Mouse (Mus musculus): Measurements from ENCODE around the gene Serpinc1. TPM values are rescaled to one million over a fixed set of nuclear protein-coding genes. Genes with fewer than 3 reads are reported as not detected.
"Not testable (repeated sequence)": the region's sequence is repeated elsewhere in the genome, so short reads cannot be mapped to it uniquely, and the experiment has no call there.

Gene Serpinc1
- total RNA-seq (2021), result 25.9 and 489 TPM in 2 replicates
- long read RNA-seq, experiment 1, partial matches to known transcripts, result 14 of 14 reads
- long read RNA-seq, experiment 1, other reads (novel, unspliced or antisense), result 0 of 14 reads
- long read RNA-seq, experiment 2, full-length matches to known transcripts, result 2 of 435 reads
- long read RNA-seq, experiment 2, partial matches to known transcripts, result 425 of 435 reads
- long read RNA-seq, experiment 2, other reads (novel, unspliced or antisense), result 8 of 435 reads

DNA sequence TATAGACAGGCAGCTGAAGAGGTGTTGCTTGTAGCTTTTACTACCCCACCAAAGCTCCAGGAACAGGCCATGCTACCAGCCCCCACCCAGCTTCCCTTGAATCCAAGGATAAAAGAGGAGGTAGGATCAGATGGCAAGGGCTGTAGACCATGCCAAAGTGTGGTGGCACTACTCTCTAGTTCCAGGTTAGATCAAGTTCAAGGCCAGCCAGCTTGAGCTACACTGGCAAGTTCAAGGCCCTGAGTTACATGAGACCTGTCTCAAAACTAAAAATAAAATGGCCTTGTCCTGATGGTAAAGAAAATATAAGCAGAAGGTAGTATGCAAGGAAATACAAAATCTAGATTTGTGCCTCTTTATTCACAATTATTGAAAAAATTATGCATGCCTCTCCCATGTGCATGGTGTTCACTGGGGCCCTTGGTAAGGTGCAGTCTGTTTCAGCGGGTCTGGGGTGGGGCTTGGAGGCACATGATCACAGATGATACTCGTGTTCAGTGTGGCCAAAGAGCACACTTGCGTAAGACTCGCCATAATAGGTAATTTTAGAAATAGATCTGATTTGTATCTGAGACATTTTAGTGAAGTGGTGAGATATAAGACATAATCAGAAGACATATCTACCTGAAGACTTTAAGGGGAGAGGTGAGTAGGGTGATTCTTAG, at the start of gene Serpinc1:
Serpinc1 (plus strand) TSS at position 515 of the 665 bp plus-strand sequence.
- DNase-seq, result no peak

DNA sequence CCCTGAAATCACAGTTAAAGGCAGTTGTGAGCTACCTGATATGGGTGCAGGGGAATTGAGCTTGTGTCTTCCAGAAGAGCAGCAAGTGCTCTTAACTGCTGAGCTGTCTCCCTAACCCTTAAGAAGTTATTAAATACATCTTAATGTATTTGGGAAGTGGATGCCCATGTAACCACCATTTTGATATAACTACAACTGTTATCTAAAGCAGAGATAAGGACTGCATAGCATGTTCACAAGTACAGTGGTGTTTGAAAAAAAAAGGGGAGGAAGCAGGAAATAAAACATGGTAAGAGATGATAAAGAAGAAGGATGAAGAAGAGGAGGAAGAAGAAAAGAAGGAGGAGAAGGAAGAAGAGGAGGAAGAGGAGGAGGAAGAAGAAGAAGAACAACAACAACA, 47.1 kb upstream of the Serpinc1 start:
- no peak for DNase-seq

DNA sequence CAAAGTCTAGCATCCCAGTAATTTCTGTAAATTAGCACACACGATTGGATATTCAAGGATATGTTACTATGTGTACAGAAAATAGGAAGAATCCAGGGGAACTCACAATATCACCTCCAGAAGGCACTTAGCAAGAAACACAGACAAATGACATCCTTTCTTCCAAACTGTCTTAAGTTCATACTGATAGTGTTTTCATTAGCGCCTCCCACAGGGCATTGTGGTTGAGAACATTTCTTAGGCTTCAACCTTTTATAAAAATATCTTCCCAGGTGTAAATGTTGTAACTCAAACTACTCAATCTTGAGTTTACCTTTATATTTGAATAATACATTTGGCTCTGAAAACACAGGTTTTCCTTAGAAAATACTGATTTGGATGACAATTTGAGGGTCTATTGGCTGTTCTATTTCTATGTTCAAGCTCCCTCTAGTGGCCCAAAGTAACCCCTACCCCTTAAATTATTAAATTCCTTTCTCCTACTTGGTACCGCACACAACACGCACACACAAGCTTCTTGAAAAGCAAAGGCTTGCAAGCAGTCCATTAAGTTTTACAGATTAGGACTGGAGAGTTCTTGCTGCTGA, 44.4 kb upstream of the Serpinc1 start:
- DNase-seq, result peak; percentile 12

DNA sequence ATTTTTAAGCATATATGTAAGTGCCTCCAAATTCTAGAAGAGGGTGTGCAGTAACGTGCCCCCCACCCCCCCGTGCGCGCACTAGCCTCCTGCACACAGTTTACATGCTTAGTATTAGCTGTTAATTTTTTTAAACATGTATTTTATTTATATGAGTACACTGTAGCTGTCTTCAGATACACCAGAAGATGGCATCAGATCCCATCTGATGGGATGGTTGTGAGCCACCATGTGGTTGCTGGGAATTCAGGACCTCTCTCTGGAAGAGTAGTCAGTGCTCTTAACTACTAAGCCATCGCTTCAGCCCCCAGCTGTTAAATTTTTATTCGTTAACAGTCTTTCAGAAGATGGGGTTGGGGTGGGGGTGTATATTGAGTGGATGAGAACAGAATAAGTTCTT, 42.8 kb upstream of the Serpinc1 start:
- DNase-seq, result no peak

DNA sequence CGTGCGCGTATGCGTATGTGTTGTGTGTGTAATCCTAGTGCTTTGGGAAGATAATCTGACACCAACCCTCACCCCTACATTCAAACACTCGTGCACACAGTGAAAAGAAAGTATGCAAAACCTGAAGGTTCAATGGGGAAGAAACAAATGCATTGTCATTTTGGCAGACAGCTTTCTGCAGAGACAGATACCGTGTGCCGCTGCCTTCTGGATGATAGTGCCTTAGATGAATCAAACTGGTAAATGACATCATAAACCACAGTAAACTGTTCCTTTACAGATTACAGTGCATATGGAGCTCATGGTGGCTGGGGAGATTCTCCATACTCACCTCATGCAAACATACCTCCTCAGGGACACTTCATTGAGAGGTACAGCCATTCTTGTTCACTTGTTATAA, 15.2 kb upstream of the Serpinc1 start:
- DNase-seq, result no peak

DNA sequence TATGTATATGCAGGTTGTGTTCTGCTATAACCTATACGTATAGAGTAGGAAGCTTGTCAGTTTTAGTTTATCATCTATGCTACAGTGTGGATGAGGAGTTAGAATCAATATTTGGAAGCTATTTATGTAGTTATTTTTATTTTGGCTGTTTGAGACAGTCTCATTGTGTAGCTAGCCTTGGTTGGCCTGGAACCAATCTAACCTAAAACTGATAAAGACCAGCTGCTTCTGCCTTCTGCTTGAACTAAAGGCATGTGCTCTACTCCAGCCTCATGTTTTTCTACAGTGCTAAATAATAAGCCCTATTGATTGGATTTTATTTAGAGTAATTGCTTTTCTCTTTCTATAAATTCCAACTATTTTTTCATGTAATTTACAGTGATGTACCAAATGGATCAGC, 11.1 kb upstream of the Serpinc1 start:
- DNase-seq, result no peak

- no peak for DNase-seq
These were observed 9.7 kb upstream of the Serpinc1 start for GRCm38 (mm10) chr1:160968643-160969042.

DNA sequence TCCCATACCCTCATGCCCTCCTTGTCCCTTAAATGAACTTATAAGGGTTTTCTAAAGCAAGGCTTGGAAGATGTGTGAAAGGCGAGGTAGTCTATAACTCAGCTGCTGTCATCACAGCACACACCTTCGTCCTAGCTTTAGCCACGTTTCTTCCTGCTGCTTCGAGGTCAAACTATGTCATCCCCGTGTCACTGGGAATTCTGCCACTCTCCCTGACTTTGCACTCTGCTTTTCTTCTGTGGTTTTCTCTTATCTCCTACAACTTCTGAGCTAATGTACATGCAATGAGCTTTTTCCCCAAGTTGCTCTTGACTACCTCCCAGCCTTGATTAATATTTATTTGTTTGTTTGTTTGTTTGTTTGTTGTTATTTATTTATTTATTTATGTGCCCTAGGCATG, 1.6 kb downstream of the Serpinc1 start:
- no peak for DNase-seq

DNA sequence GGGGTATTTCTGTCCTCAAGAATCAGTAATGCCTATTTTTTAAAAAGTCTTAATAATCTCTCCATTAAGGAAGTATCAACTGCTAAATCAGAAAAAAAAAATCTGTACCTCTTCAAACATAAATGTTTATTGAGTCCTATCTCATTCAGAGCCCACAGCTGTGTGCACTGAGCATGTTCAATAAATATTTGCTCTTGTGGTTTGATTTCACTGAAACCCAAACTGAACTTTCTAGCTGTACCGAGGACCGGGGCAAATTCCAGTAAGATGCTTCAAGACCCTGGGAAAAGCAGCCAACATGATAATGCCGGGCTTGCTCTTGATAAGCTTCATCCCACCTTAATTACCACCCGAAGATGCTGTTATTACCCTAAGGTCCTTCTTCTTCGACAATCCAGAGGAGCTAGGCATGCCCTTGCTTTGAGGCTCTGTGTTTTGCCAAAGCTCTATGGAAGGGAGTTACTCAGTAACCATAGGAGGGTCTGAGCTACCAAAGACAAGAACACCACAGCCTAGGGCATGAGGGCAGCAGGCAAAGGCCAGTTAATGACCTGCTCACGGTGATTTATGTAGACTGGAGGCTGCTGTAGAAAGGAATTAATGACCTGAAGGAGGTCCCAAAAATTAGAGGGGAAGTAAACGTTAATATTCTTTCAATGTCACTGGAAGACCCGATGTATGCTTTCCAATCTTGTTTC, 2.3 kb downstream of the Serpinc1 start:
- DNase-seq, result no peak

DNA sequence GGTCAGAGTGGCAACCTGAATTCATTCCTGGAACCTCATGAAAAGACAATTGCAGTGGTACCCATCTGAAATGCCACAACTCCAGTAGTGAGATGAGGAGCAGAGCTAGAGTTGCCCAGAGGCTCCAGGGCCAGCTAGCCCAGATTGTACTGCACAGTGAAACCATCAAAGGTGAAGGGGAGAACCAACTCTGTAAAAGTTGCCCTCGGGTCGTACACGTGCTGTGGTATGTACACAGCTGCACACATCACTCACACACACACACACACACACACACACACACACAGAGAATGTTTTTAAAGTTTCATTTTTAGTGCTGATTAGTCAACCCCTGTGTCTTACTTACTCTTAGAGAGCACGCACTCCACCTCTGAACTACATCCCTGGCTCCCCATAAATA, 3.0 kb downstream of the Serpinc1 start:
- DNase-seq, result no peak

DNA sequence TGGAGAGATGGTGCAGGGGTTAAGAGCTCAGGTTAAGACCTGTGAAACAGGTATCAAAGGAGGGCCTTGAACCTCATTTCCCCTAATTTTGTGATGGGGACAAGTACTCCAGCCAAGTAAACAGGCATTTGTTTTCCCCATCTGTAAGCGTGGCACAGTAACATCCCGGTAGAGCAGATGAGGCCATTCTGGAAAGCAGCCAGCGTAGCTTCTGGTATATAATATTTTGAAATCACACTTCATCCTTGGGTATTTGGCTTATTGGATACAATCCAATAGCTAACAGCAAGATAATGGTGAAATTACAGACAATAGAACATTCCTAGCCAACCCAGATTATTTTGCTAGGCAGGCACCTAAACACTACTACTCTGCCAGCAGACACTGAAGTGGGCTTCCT, 4.5 kb downstream of the Serpinc1 start:
- peak; percentile 23 for DNase-seq

- not testable (repeated sequence) for DNase-seq
These were observed 6.3 kb downstream of the Serpinc1 start for GRCm38 (mm10) chr1:160984731-160985130.

GRCm38 (mm10) chr1:160985477-160985876, 7.1 kb downstream of the Serpinc1 start:
- no peak for DNase-seq

GRCm38 (mm10) chr1:160986881-160987635, 8.7 kb downstream of the Serpinc1 start:
- DNase-seq, result no peak

DNA sequence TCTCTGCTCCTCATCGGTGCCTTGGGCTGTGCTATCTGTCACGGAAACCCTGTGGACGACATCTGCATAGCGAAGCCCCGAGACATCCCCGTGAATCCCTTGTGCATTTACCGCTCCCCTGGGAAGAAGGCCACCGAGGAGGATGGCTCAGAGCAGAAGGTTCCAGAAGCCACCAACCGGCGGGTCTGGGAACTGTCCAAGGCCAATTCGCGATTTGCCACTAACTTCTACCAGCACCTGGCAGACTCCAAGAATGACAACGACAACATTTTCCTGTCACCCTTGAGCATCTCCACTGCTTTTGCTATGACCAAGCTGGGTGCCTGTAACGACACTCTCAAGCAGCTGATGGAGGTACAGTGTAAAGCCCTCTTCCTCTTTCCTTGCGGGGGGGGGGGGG, 11.0 kb downstream of the Serpinc1 start:
- DNase-seq, result no peak

DNA sequence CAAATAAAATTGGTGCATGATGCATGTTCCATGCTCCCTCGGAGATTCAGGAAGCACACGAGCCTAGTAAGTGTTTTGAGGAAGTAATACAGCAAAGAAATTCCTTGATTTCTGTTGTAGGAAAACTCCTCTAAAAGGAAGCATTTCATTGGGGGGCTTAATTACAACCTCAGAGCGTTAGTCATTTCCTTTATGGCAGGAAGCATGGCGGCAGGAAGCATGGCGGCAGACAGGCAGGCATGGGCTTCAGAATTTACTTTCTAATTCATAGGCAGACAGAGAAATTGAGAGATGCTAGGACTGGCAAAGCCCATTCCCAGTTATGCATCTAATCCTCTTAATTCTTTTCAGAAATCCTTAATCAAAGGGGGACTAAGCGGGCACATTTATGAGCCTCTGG, 15.5 kb downstream of the Serpinc1 start:
- DNase-seq, result no peak

DNA sequence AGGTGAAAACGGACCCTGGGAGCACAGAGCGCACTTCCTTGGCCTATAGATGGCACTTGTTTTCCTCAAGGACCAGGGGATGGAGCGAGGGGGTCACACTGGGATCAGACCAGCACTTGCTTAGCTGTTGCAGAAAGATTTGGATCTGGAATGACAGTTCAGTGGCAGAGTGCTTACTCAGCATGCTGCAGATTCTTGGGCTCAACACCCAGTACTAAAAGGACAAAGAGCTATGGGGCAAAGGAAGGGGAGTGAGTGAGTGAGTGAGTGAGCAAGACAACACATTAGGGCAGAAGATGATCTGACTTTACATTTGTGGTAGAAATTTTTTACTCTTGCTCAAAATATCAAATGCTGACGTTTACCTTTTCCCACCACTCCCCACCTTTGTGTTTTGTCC, 26.6 kb downstream of the Serpinc1 start:
- DNase-seq, result no peak

GRCm38 (mm10) chr1:161005526-161005925, 27.1 kb downstream of the Serpinc1 start:
- DNase-seq, result no peak

GRCm38 (mm10) chr1:161006471-161006870, 28.1 kb downstream of the Serpinc1 start:
- no peak for DNase-seq

- DNase-seq, result no peak
These were observed 29.7 kb downstream of the Serpinc1 start for GRCm38 (mm10) chr1:161008038-161008437.

GRCm38 (mm10) chr1:161010436-161010835, 32.1 kb downstream of the Serpinc1 start:
- no peak for DNase-seq

DNA sequence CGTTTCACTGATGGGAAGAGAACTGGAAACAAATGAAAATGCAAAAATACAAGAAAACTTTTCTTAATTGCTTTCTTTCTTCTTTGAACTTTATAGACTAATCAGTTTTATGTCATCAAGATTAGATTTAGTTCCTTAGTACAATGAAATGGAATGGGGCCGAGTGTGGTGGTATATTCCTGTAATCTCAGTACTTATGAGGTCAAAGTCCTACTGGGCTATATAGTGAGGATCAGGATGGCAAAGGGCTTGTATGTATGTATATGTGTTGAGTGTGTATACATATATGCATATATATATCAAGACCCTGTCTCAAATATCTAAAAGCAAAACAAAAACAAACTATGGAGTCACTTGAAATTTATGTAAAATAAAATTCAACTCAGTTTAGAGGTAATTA, 38.0 kb downstream of the Serpinc1 start:
- no peak for DNase-seq
